Mouse (Mus musculus): ENCODE data around the gene Tgm1. TPM values are rescaled to one million over a fixed set of nuclear protein-coding genes. Genes with fewer than 3 reads are reported as not detected.

Tgm1 gene
- total RNA-seq, 4 experiments from 2014 or later: 1.1 to 1.4 TPM; not detected in 2

- no peak for DNase-seq (ENCODE audit: low spot score in 2 of 2)
Measured at GRCm38 (mm10) chr14:55677615-55678014, 36.1 kb downstream of the Tgm1 start.

GRCm38 (mm10) chr14:55672741-55673060 is 41.0 kb downstream of the Tgm1 start:
- DNase-seq (ENCODE audit: low spot score in 2 of 2): no peak

GRCm38 (mm10) chr14:55671833-55672740 is 41.6 kb downstream of the Tgm1 start, which contains the start of the genes Gmpr2 and Nedd8:
TSS of gene Gmpr2 (plus strand) at chr14:55671941.
TSS of gene Nedd8 (minus strand) at chr14:55672124.
- DNase-seq (ENCODE audit: low spot score in 2 of 2): peak; percentile 92 to 96

- no peak for DNase-seq (ENCODE audit: low spot score in 2 of 2)
Measured at GRCm38 (mm10) chr14:55671486-55671832, 42.3 kb downstream of the Tgm1 start.

GRCm38 (mm10) chr14:55660636-55661035 is 53.1 kb downstream of the Tgm1 start:
- no peak for DNase-seq (ENCODE audit: low spot score in 2 of 2)

GRCm38 (mm10) chr14:55659960-55660573 is 53.7 kb downstream of the Tgm1 start, which contains the start of gene Mdp1:
TSS of gene Mdp1 (minus strand) at chr14:55660508.
- DNase-seq (ENCODE audit: low spot score in 2 of 2): peak; percentile 67 to 74

- DNase-seq (ENCODE audit: low spot score in 2 of 2): no peak
Measured at GRCm38 (mm10) chr14:55658011-55658410, 55.7 kb downstream of the Tgm1 start.

GRCm38 (mm10) chr14:55656935-55657334 is 56.8 kb downstream of the Tgm1 start:
- no peak for DNase-seq (ENCODE audit: low spot score in 2 of 2)

GRCm38 (mm10) chr14:55651528-55651927 is 62.2 kb downstream of the Tgm1 start:
- DNase-seq (ENCODE audit: low spot score in 2 of 2): no peak

Other genes starting within 250 kb of the Tgm1 start
- gene Dhrs4, start 235.2 kb downstream of the Tgm1 start, total RNA-seq (2022): 10 to 100 TPM; 17.2 to 28.5 (median 20.8) TPM
- 10 to 100 TPM; 39.6 to 50.3 (median 42.5) TPM for gene Carmil3, start 223.3 kb downstream of the Tgm1 start, total RNA-seq (2022)
- 100 to 1,000 TPM; 151 to 192 (median 180) TPM for gene Cpne6, start 203.5 kb downstream of the Tgm1 start, total RNA-seq (2022)
- under 1 TPM; 0.46 to 0.82 (median 0.69) TPM for gene Nrl, start 188.9 kb downstream of the Tgm1 start, total RNA-seq (2022)
- gene Pck2, start 173.7 kb downstream of the Tgm1 start, total RNA-seq (2022): 10 to 100 TPM; 25.2 to 29.7 (median 27.7) TPM
- gene Dcaf11, start 153.9 kb downstream of the Tgm1 start, total RNA-seq (2022): 10 to 100 TPM; 83.5 to 91.6 (median 85.1) TPM
- gene A730061H03Rik, start 153.5 kb downstream of the Tgm1 start, total RNA-seq (2022): under 1 TPM in 2 of 4 experiments, not detected in 2; 0.84 to 0.98 TPM
- gene Fitm1, start 138.3 kb downstream of the Tgm1 start, total RNA-seq (2022): not detected
- gene Psme1, start 135.8 kb downstream of the Tgm1 start, total RNA-seq (2022): 10 to 100 TPM; 53.6 to 63.7 (median 58.8) TPM
- gene Emc9, start 128.6 kb downstream of the Tgm1 start, total RNA-seq (2022): 10 to 100 TPM; 46.3 to 59.7 (median 50.8) TPM
- 10 to 100 TPM; 50.2 to 74.0 (median 51.3) TPM for gene Psme2, start 122.8 kb downstream of the Tgm1 start, total RNA-seq (2022)
- 10 to 100 TPM; 31.4 to 46.1 (median 38.0) TPM for gene Rnf31, start 122.2 kb downstream of the Tgm1 start, total RNA-seq (2022)
- 10 to 100 TPM in 2 of 4 experiments, 1 to 10 TPM in 2; 7.5 to 15.2 (median 11.2) TPM for gene Irf9, start 110.4 kb downstream of the Tgm1 start, total RNA-seq (2022)
- 1 to 10 TPM; 1.5 to 4.9 (median 3.7) TPM for gene Rec8, start 95.9 kb downstream of the Tgm1 start, total RNA-seq (2022)
- gene Ipo4, start 78.0 kb downstream of the Tgm1 start, total RNA-seq (2022): 100 to 1,000 TPM; 122 to 146 (median 132) TPM
- 1 to 10 TPM; 3.5 to 4.2 (median 4.0) TPM for gene Gm49378, start 76.0 kb downstream of the Tgm1 start, total RNA-seq (2022)
- 10 to 100 TPM; 37.5 to 45.6 (median 38.9) TPM for gene Tm9sf1, start 70.1 kb downstream of the Tgm1 start, total RNA-seq (2022)
- gene Tssk4, start 63.7 kb downstream of the Tgm1 start, total RNA-seq (2022): 1 to 10 TPM in 1 of 4 experiments, under 1 TPM in 3; 0.53 to 1.2 (median 0.89) TPM
- 10 to 100 TPM; 40.7 to 48.1 (median 44.1) TPM for gene Mdp1, start 53.4 kb downstream of the Tgm1 start, total RNA-seq (2022)
- gene Gmpr2, start 42.0 kb downstream of the Tgm1 start, total RNA-seq (2022): 10 to 100 TPM; 19.9 to 24.2 (median 22.4) TPM
- gene Nedd8, start 41.8 kb downstream of the Tgm1 start, total RNA-seq (2022): 100 to 1,000 TPM; 310 to 370 (median 342) TPM
- 10 to 100 TPM; 16.3 to 18.2 (median 18.0) TPM for gene Tinf2, start 32.1 kb downstream of the Tgm1 start, total RNA-seq (2022)
- gene Rabggta, start 8.3 kb upstream of the Tgm1 start, total RNA-seq (2022): 10 to 100 TPM; 52.2 to 54.7 (median 54.0) TPM
- 100 to 1,000 TPM in 2 of 4 experiments, 10 to 100 TPM in 2; 86.1 to 119 (median 97.8) TPM for gene Dhrs1, start 31.8 kb upstream of the Tgm1 start, total RNA-seq (2022)
- 10 to 100 TPM in 3 of 4 experiments, 1 to 10 TPM in 1; 9.7 to 11.8 (median 11.0) TPM for gene Nop9, start 31.8 kb upstream of the Tgm1 start, total RNA-seq (2022)
- gene Cideb, start 44.5 kb upstream of the Tgm1 start, total RNA-seq (2022): 1 to 10 TPM; 1.5 to 3.1 (median 2.4) TPM
- under 1 TPM; 0.21 to 0.28 (median 0.25) TPM for gene Ltb4r2, start 47.5 kb upstream of the Tgm1 start, total RNA-seq (2022)
- gene Ltb4r1, start 52.0 kb upstream of the Tgm1 start, total RNA-seq (2022): under 1 TPM in 3 of 4 experiments, not detected in 1; 0.26 to 0.65 (median 0.53) TPM
- gene Adcy4, start 70.2 kb upstream of the Tgm1 start, total RNA-seq (2022): 1 to 10 TPM; 3.3 to 6.2 (median 4.7) TPM
- under 1 TPM in 2 of 4 experiments, not detected in 2; 0.73 to 0.98 TPM for gene Ripk3, start 74.9 kb upstream of the Tgm1 start, total RNA-seq (2022)
- 1 to 10 TPM; 1.0 to 2.7 (median 2.1) TPM for gene Nfatc4, start 109.2 kb upstream of the Tgm1 start, total RNA-seq (2022)
- gene Nynrin, start 140.1 kb upstream of the Tgm1 start, total RNA-seq (2022): 10 to 100 TPM in 2 of 4 experiments, 1 to 10 TPM in 2; 7.3 to 13.3 (median 11.3) TPM
- under 1 TPM; 0.09 to 0.52 (median 0.23) TPM for gene Cbln3, start 170.5 kb upstream of the Tgm1 start, total RNA-seq (2022)
- 10 to 100 TPM; 12.7 to 15.8 (median 13.0) TPM for gene Khnyn, start 171.0 kb upstream of the Tgm1 start, total RNA-seq (2022)
- gene Sdr39u1, start 186.4 kb upstream of the Tgm1 start, total RNA-seq (2022): 100 to 1,000 TPM; 101 to 123 (median 111) TPM
- not detected for gene Cma1, start 230.7 kb upstream of the Tgm1 start, total RNA-seq (2022)
- not detected for gene Cma2, start 237.1 kb upstream of the Tgm1 start, total RNA-seq (2022)